Mouse (Mus musculus) large intestine, adult 2 months (tissue): Measurements from ENCODE around the gene Spg11. TPM values are rescaled to one million over a fixed set of nuclear protein-coding genes. Genes with fewer than 3 reads are reported as not detected.
A peak's percentile ranks its signal among the peaks of the same experiment; 100 is the strongest.
"Not testable (repeated sequence)": the region's sequence is repeated elsewhere in the genome, so short reads cannot be mapped to it uniquely, and the experiment has no call there.

Experiments used
- DNase-seq: peaks from one replicate; pipeline ENCODE4 v3.0.0-alpha.2; 2012; ENCODE audit warnings: low read depth, low spot score
- WGBS: fragments of 180-500 bp; shearing (Covaris S2); methylation state at CpG from one replicate; pipeline ENCODE4 v1.1.7; 2018; 5-methylcytosine and 5-hydroxymethylcytosine counted together
- polyA plus RNA-seq: library from polyadenylated mRNA; depleted of rRNA; stranded (reverse); fragments of >200 nt; gene quantifications from 2 replicates; pipeline ENCODE4 v1.2.3, GENCODE M21; 2012

The Spg11 gene
- polyA plus RNA-seq, 1 experiment: 6.4 TPM

GRCm38 (mm10) chr2:122147508-122148241 lies 29.5 kb upstream of the Spg11 start, which contains the start of gene B2m:
Gene B2m (plus strand): TSS chr2:122147686.
- WGBS: under 1% methylated on average over 40 of the region's 40 CpGs
- DNase-seq: peak; percentile 88

GRCm38 (mm10) chr2:122146687-122147086 lies 28.5 kb upstream of the Spg11 start:
- DNase-seq: no peak
- WGBS: 71% methylated on average over 6 of the region's 6 CpGs

GRCm38 (mm10) chr2:122145756-122146155 lies 27.6 kb upstream of the Spg11 start:
- WGBS: 31% methylated on average over 4 of the region's 4 CpGs
- DNase-seq: no peak

GRCm38 (mm10) chr2:122143111-122143510 lies 24.9 kb upstream of the Spg11 start:
- no peak for DNase-seq
- WGBS: 96% methylated on average over 3 of the region's 3 CpGs

- WGBS: 70% methylated on average over 5 of the region's 5 CpGs
- DNase-seq: no peak
These were observed 23.3 kb upstream of the Spg11 start for GRCm38 (mm10) chr2:122141332-122141967.

- DNase-seq: no peak
- 36% methylated on average over 2 of the region's 2 CpGs for WGBS
These were observed 22.6 kb upstream of the Spg11 start for GRCm38 (mm10) chr2:122140815-122141214.

GRCm38 (mm10) chr2:122137839-122138465 lies 19.8 kb upstream of the Spg11 start:
- no peak for DNase-seq

GRCm38 (mm10) chr2:122132618-122133017 lies 14.4 kb upstream of the Spg11 start:
- DNase-seq: no peak
- WGBS: 82% methylated on average over 2 of the region's 2 CpGs

More at GRCm38 (mm10) chr2:122137839-122138465, 19.8 kb upstream of the Spg11 start:
- WGBS: 29% methylated on average over 5 of the region's 5 CpGs

GRCm38 (mm10) chr2:122132078-122132477 lies 13.9 kb upstream of the Spg11 start:
- DNase-seq: no peak
- 89% methylated on average over 2 of the region's 2 CpGs for WGBS

- WGBS: 92% methylated on average over 4 of the region's 4 CpGs
- no peak for DNase-seq
These were observed 9.4 kb upstream of the Spg11 start for GRCm38 (mm10) chr2:122127635-122128034.

GRCm38 (mm10) chr2:122126765-122127347 lies 8.7 kb upstream of the Spg11 start:
- 15% methylated on average over 5 of the region's 5 CpGs for WGBS
- no peak for DNase-seq

GRCm38 (mm10) chr2:122125680-122126572 lies 7.7 kb upstream of the Spg11 start:
- WGBS: 55% methylated on average over 12 of the region's 12 CpGs
- no peak for DNase-seq

- 92% methylated on average over 2 of the region's 2 CpGs for WGBS
- DNase-seq: no peak
These were observed 1.3 kb downstream of the Spg11 start for GRCm38 (mm10) chr2:122116888-122117287.

- no peak for DNase-seq
These were observed 8.5 kb downstream of the Spg11 start for GRCm38 (mm10) chr2:122109714-122110113.

GRCm38 (mm10) chr2:122108101-122108500 lies 10.1 kb downstream of the Spg11 start:
- WGBS: 83% methylated on average over 14 of the region's 14 CpGs

More at GRCm38 (mm10) chr2:122109714-122110113, 8.5 kb downstream of the Spg11 start:
- 61% methylated on average over 4 of the region's 4 CpGs for WGBS

GRCm38 (mm10) chr2:122102070-122102469 lies 16.1 kb downstream of the Spg11 start:
- DNase-seq: no peak

More at GRCm38 (mm10) chr2:122108101-122108500, 10.1 kb downstream of the Spg11 start:
- DNase-seq: no peak

GRCm38 (mm10) chr2:122097686-122098085 lies 20.5 kb downstream of the Spg11 start:
- not testable (repeated sequence) for DNase-seq
- WGBS: 72% methylated on average over 5 of the region's 5 CpGs

GRCm38 (mm10) chr2:122093844-122094243 lies 24.3 kb downstream of the Spg11 start:
- DNase-seq: no peak
- 51% methylated on average over 4 of the region's 4 CpGs for WGBS

- 56% methylated on average over 4 of the region's 4 CpGs for WGBS
- no peak for DNase-seq
These were observed 31.7 kb downstream of the Spg11 start for GRCm38 (mm10) chr2:122086446-122086845.
